In the genomic region with DNA sequence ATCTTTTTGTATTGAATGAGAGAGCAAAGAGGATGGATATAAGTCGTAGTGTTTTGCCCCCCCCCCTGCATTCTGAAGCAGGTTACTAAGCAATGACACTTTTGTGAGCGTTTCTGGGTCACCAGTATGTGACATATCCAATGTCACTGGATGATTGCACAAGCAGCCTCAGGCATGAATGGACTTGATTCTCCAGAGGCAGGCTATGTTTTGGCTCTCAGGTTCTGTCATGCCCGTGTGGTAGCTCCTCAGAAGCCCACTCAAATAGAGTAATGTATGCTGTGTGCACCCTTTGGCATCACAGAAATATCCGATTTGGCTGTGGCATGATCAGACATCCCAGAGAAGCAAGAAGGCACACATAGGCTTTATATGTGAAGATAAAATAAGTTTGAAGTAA, we compare ENCODE assay signal across 7 mouse cellular contexts.
"Had no signal": no experiment of that assay in that cellular context is flagged by ENCODE, and none has a peak within 500 bp of the region (broad histone marks: within the 10 kb centered on the region; RNA-seq: fewer than 3 reads in every experiment).

No protein-coding gene starts in this region.

- DNase-seq: kidney, postnatal 25 days; layer of hippocampus, postnatal 36 days; lung, embryonic 14.5 days; right cerebral cortex, postnatal 4 days; spleen, adult 18-20 months; thymus, adult 18-20 months; thymus, postnatal 14 days had no signal
